Mouse (Mus musculus): ENCODE data around the gene Cpne8.

GRCm38 (mm10) chr15:90535730-90536129, 143.5 kb downstream of the Cpne8 start:
- TF ChIP-seq CTCF (IDR thresholded peaks at IDR 0.05; ENCODE audit: low read depth) (no peak), EP300 (optimal IDR thresholded peaks at IDR 0.05) (no peak)
